Mouse (Mus musculus): ENCODE measurements around the gene Tns3. TPM values are rescaled to one million over a fixed set of nuclear protein-coding genes. Genes with fewer than 3 reads are reported as not detected.

Gene Tns3
- polyA plus RNA-seq, 1 experiment, result 45.7 TPM

DNA sequence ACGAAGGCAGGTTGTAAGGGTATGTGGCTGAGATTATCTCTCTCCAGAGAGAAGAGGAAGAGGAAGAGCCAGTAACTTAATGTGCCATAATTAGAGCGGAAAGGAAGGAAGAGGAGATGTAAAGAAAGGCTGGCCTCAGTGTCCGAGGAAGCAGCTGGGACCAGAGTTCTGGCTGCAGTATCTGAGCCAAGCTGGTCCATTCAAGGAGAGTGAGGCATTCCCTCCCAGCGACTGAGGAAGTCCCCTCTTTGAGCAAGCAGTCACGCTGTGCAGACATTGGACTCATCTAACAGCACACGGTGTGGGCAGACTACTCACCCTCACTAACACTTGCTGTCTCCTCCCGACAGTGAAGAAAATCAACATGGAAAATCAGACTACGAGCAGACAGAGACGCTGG is 4.5 kb downstream of the Tns3 start:
- Histone ChIP-seq H3K27ac (ENCODE audit: insufficient read depth, low read length) (peak overlapping the region; percentile 74), H3K9me3 (replicated peaks; ENCODE audit: control insufficient read depth, insufficient read depth, low read length, poor library complexity, severe bottlenecking) (peaks cover 10% of the 10 kb centered on the region), H3K4me3 (ENCODE audit: low read depth, low read length) (peak overlapping the region; percentile 2), H3K4me1 (ENCODE audit: control insufficient read depth, insufficient read depth, low read length) (peaks cover 12% of the 10 kb centered on the region), H3K27me3 (ENCODE audit: control insufficient read depth, insufficient read depth, low read length, poor library complexity, severe bottlenecking) (no peaks in the 10 kb centered on the region), H3K9ac (ENCODE audit: low read depth, poor library complexity, severe bottlenecking) (peak overlapping the region; percentile 54), H3K36me3 (ENCODE audit: control insufficient read depth, insufficient read depth, low read length, poor library complexity, severe bottlenecking) (no peaks in the 10 kb centered on the region)
- TF ChIP-seq EP300 (IDR thresholded peaks at IDR 0.05; ENCODE audit: insufficient read depth, low read depth, low read length) (0 out of 2 replicates have a peak, but pooled peaks have one; percentile 5), CTCF (IDR thresholded peaks at IDR 0.05; ENCODE audit: low read depth, low read length) (no peak)

DNA sequence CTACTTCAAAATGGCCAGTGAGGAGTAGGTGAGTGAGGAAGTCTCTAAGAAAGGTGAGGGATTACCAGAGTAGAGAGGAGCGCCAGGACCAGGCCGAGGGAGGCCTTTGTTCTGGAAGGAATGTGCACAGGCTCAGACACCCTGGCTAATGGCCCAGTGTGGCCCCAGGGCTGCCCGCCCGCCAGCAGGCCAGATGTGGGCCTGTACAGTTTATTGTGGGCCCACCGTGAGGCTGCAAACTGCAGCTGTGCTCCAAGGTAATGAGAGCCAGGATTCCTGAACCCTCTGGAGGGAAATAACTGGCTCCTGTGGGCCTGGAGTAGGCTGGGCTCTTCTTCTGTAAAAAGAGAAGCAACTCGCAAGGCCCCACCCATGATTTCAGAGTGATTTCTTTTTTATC is 5.3 kb downstream of the Tns3 start:
- no peaks in the 10 kb centered on the region for H3K36me3 ChIP-seq (ENCODE audit: control insufficient read depth, insufficient read depth, low read length, poor library complexity, severe bottlenecking)
- peaks cover 10% of the 10 kb centered on the region for H3K9me3 ChIP-seq (replicated peaks; ENCODE audit: control insufficient read depth, insufficient read depth, low read length, poor library complexity, severe bottlenecking)
- H3K27ac ChIP-seq (ENCODE audit: insufficient read depth, low read length), result peak overlapping the region; percentile 88
- H3K4me1 ChIP-seq (ENCODE audit: control insufficient read depth, insufficient read depth, low read length), result peaks cover 13% of the 10 kb centered on the region
- H3K27me3 ChIP-seq (ENCODE audit: control insufficient read depth, insufficient read depth, low read length, poor library complexity, severe bottlenecking), result no peaks in the 10 kb centered on the region
- TF ChIP-seq POLR2A (IDR thresholded peaks at IDR 0.05; ENCODE audit: insufficient read depth, low read length) (no peak), EP300 (IDR thresholded peaks at IDR 0.05; ENCODE audit: insufficient read depth, low read depth, low read length) (peak; percentile 63)
- no peak overlapping the region for H3K4me3 ChIP-seq (ENCODE audit: low read depth, low read length)
- no peak overlapping the region for H3K9ac ChIP-seq (ENCODE audit: low read depth, poor library complexity, severe bottlenecking)

DNA sequence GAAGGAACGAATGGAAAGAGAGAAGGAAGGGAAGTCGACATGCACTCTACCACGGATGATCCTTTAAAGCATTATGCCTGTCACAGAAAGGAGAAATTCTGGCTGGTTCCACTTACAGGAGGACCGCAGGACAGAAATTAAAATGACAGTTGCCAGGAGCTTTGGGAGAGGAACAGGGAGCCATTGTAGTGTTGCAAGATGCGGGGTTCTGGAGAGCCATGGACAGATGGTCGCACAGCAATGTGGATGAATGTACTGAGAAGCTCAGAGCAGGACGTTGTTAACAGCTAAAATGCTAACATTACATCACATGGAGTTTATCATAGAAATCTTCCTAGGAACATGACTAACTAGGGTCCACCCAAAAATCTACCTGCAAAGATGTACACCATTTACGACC is 6.8 kb downstream of the Tns3 start:
- Histone ChIP-seq H3K27me3 (ENCODE audit: control insufficient read depth, insufficient read depth, low read length, poor library complexity, severe bottlenecking) (no peaks in the 10 kb centered on the region), H3K4me1 (ENCODE audit: control insufficient read depth, insufficient read depth, low read length) (peaks cover 13% of the 10 kb centered on the region), H3K9me3 (replicated peaks; ENCODE audit: control insufficient read depth, insufficient read depth, low read length, poor library complexity, severe bottlenecking) (peaks cover 10% of the 10 kb centered on the region), H3K4me3 (ENCODE audit: low read depth, low read length) (no peak overlapping the region), H3K9ac (ENCODE audit: low read depth, poor library complexity, severe bottlenecking) (no peak overlapping the region), H3K27ac (ENCODE audit: insufficient read depth, low read length) (no peak overlapping the region), H3K36me3 (ENCODE audit: control insufficient read depth, insufficient read depth, low read length, poor library complexity, severe bottlenecking) (no peaks in the 10 kb centered on the region)
- no peak for TF ChIP-seq POLR2A (IDR thresholded peaks at IDR 0.05; ENCODE audit: insufficient read depth, low read length)
- no peak for TF ChIP-seq EP300 (IDR thresholded peaks at IDR 0.05; ENCODE audit: insufficient read depth, low read depth, low read length)
- TF ChIP-seq CTCF (IDR thresholded peaks at IDR 0.05; ENCODE audit: low read depth, low read length), result no peak

DNA sequence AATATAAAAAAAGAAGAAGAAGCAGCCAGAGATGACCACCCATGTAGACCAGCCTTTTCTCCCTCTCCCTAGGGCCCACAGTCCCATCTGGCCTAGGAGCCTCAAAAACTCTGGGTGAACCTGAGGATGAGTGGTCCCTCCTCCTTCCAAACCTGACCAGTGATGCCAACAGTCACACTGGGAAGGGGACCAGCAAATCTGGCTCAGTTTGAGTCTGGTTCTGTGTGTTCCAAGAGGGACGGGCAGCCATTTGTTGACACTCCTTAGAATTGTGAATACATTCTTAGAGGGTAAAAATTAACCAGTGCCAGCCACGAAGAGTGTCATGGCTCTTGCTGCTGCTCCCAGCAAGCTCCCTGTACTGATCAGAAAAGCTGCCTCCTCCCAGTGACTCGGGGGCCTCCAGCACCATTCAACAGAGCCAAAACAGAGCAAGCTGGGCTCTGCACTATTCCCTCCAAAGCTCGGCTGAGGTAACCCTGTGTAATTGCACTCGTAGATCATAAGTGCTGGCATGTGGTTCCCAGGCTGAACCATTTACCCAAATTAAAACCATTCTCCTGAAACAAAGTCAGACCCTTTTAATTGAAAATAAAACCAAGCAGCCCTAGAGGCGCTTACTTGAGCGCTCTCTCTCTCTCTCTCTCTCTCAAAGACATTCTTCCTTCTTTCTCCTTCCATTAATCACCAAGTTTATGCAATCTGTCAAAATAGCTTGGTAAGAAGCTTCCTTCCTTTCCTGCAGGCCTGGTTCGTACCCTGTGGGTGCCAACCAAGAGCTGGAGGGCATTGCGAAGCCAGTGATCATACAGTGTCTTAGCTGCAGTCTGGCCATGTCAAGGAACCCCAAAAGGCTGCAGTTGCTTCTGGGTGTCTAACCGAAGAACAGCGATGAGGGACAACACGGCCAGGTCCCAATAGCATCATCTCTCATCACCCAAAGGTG is 7.6 kb downstream of the Tns3 start:
- no peak overlapping the region for H3K4me3 ChIP-seq (ENCODE audit: low read depth, low read length)
- H3K9me3 ChIP-seq (replicated peaks; ENCODE audit: control insufficient read depth, insufficient read depth, low read length, poor library complexity, severe bottlenecking), result peaks cover 10% of the 10 kb centered on the region
- TF ChIP-seq POLR2A (IDR thresholded peaks at IDR 0.05; ENCODE audit: insufficient read depth, low read length), result no peak
- H3K27ac ChIP-seq (ENCODE audit: insufficient read depth, low read length), result no peak overlapping the region
- no peaks in the 10 kb centered on the region for H3K27me3 ChIP-seq (ENCODE audit: control insufficient read depth, insufficient read depth, low read length, poor library complexity, severe bottlenecking)
- no peak overlapping the region for H3K9ac ChIP-seq (ENCODE audit: low read depth, poor library complexity, severe bottlenecking)
- H3K36me3 ChIP-seq (ENCODE audit: control insufficient read depth, insufficient read depth, low read length, poor library complexity, severe bottlenecking), result no peaks in the 10 kb centered on the region
- H3K4me1 ChIP-seq (ENCODE audit: control insufficient read depth, insufficient read depth, low read length), result peaks cover 19% of the 10 kb centered on the region

DNA sequence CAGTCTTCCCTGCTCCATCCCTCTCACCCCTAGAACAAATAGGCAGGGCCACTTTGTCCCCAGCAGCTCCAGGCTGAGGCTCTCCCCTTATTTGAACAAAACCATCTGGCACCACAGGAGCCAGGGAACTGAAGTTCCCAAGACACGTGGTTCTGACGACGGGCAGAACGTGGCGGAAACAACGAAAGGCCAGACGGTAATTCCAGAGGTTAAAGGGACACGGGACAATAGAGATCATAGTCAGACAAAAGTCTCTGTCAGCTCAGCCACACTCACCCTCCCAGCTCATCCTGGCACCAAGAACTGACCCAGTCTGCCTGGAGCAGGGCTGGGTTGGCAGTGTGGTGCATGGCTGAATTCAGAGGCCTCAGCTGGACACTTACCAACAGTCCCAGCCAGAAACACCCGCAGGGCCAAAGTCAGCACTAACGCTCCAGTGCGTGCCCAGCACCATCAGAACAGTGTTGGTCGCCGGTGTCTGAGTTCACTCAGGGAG is 10.5 kb downstream of the Tns3 start:
- Histone ChIP-seq H3K36me3 (ENCODE audit: control insufficient read depth, insufficient read depth, low read length, poor library complexity, severe bottlenecking) (no peaks in the 10 kb centered on the region), H3K4me3 (ENCODE audit: low read depth, low read length) (no peak overlapping the region), H3K9me3 (replicated peaks; ENCODE audit: control insufficient read depth, insufficient read depth, low read length, poor library complexity, severe bottlenecking) (peaks cover 10% of the 10 kb centered on the region), H3K9ac (ENCODE audit: low read depth, poor library complexity, severe bottlenecking) (no peak overlapping the region), H3K27me3 (ENCODE audit: control insufficient read depth, insufficient read depth, low read length, poor library complexity, severe bottlenecking) (no peaks in the 10 kb centered on the region), H3K4me1 (ENCODE audit: control insufficient read depth, insufficient read depth, low read length) (peaks cover 16% of the 10 kb centered on the region), H3K27ac (ENCODE audit: insufficient read depth, low read length) (no peak overlapping the region)
- TF ChIP-seq POLR2A (IDR thresholded peaks at IDR 0.05; ENCODE audit: insufficient read depth, low read length), result no peak
- 0 out of 2 replicates have a peak, but pooled peaks have one; percentile 58 for TF ChIP-seq EP300 (IDR thresholded peaks at IDR 0.05; ENCODE audit: insufficient read depth, low read depth, low read length)
